Mouse (Mus musculus): ENCODE results near the gene Knop1. TPM values are rescaled to one million over a fixed set of nuclear protein-coding genes. Genes with fewer than 3 reads are reported as not detected.
A peak's percentile ranks its signal among the peaks of the same experiment; 100 is the strongest.

Gene Knop1
- total RNA-seq, 1 experiment from 2014 or later, result 15.1 TPM

DNA sequence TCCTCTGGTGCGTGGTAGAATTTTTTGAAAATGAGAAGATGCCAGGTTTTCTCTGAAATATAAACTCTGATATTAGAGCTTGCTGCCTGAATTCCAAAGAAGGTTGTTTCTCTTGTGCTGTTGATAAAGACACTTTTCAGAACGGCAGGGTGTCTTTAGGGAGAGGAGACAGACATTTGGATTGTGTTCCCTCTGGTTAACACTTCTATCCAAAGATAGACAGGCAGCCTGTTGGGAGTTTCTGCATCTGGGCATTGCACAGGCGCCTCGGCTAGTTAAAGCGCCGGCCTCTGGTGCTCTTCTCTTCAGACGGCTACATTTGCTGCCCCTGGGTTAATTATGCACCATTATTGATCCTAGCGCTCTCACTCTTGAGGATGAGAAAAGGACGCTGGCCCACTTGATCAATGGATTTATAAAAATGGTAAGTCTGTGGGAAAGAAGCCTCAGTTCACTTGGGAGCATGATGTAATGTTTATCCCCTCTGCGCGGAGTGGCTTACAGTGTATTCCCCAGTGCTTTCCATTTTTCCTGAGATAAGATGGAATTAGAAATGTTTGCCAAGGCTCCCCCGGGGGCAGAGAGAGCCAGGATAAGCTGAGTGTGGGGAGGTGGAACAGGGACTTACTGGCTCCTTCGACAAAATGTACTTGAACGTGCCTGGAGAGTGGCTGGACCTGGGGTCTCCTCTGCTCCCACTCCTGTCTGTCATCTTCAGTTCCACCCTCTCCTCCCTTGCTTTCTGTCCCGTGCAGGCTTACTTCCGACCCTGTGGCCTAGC, 49.2 kb downstream of the Knop1 start:
- ATAC-seq (replicated peaks; ENCODE audit: insufficient number of reproducible peaks, low FRiP score, low TSS enrichment, poor library complexity, severe bottlenecking), result no peak

- ATAC-seq (replicated peaks; ENCODE audit: insufficient number of reproducible peaks, low FRiP score, low TSS enrichment, poor library complexity, severe bottlenecking), result no peak
These were observed 52.6 kb downstream of the Knop1 start for GRCm38 (mm10) chr7:118803425-118803824.

GRCm38 (mm10) chr7:118801791-118802190, 54.3 kb downstream of the Knop1 start:
- no peak for ATAC-seq (replicated peaks; ENCODE audit: insufficient number of reproducible peaks, low FRiP score, low TSS enrichment, poor library complexity, severe bottlenecking)

- 0 out of 2 replicates have a peak, but pooled peaks have one; percentile 27 for ATAC-seq (replicated peaks; ENCODE audit: insufficient number of reproducible peaks, low FRiP score, low TSS enrichment, poor library complexity, severe bottlenecking)
These were observed 55.8 kb downstream of the Knop1 start for GRCm38 (mm10) chr7:118800112-118800734.

- ATAC-seq (replicated peaks; ENCODE audit: insufficient number of reproducible peaks, low FRiP score, low TSS enrichment, poor library complexity, severe bottlenecking), result peak; percentile 62
These were observed 57.9 kb downstream of the Knop1 start for GRCm38 (mm10) chr7:118798105-118798570.

GRCm38 (mm10) chr7:118797600-118797999, 58.5 kb downstream of the Knop1 start:
- ATAC-seq (replicated peaks; ENCODE audit: insufficient number of reproducible peaks, low FRiP score, low TSS enrichment, poor library complexity, severe bottlenecking), result no peak

DNA sequence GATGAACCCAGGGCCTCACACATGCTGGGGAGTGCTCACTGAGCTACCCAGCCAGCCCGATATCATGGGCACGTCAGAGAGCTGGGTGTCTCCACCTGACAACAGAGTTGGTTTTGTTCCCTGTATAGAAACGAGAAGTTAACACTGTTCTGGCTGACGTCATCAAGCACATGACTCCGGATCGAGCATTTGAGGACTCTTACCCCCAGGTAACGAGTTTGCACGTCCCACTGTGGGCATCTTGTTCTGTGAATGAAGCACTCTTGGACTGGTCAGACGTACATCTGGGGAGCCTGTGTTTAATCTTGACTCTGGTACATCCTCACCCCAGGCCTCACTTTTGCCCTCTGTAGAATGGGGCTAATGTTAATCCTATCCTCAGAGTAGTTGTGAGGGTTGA, 59.2 kb downstream of the Knop1 start:
- no peak for ATAC-seq (replicated peaks; ENCODE audit: insufficient number of reproducible peaks, low FRiP score, low TSS enrichment, poor library complexity, severe bottlenecking)

DNA sequence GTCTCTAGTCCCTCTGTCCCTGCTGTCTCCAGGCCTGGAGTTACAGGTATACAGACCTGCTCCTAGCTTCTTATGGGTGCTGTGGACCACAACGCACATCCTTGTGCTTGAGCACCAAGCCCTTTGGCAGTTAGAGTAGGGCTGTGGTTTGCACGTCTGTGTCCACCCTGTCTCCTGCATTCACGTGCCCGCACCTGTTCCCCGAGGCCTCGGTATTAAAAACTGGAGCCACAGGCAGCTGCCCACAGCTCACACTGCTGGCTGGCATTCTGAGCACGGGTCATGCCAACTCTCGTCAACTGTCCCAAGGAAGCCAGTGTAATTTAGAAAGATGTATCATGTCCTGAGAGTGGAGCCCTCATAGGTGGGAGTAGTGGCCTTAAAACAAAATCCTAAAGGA, 60.3 kb downstream of the Knop1 start:
- ATAC-seq (replicated peaks; ENCODE audit: insufficient number of reproducible peaks, low FRiP score, low TSS enrichment, poor library complexity, severe bottlenecking), result no peak

GRCm38 (mm10) chr7:118793899-118794298, 62.2 kb downstream of the Knop1 start:
- ATAC-seq (replicated peaks; ENCODE audit: insufficient number of reproducible peaks, low FRiP score, low TSS enrichment, poor library complexity, severe bottlenecking), result no peak

Other genes starting within 250 kb of the Knop1 start
- gene Gde1, start 150.5 kb downstream of the Knop1 start, total RNA-seq (2017), result 19.4 to 40.3 TPM (median 26.7 TPM) in 3 replicates
- 6.9 to 12.5 TPM (median 8.4 TPM) in 3 replicates for gene Ccp110, start 143.7 kb downstream of the Knop1 start, total RNA-seq (2017)
- 41.4 to 59.4 TPM (median 52.0 TPM) in 3 replicates for gene Vps35l, start 116.0 kb downstream of the Knop1 start, total RNA-seq (2017)
- gene Iqck, start 502 bp downstream of the Knop1 start, total RNA-seq (2017), result 0.38 TPM in 1 of 3 replicates, not detected in the others
- 0.97 TPM in 1 of 3 replicates, not detected in the others for gene Gprc5b, start 139.0 kb upstream of the Knop1 start, total RNA-seq (2017)

Measured in monocyte, adult 5-6 weeks (primary cell).